Mouse (Mus musculus) heart, adult 2 months (tissue): ENCODE measurements around the gene Lcmt1. TPM values are rescaled to one million over a fixed set of nuclear protein-coding genes. Genes with fewer than 3 reads are reported as not detected.

Source experiments
- DNase-seq, 2 experiments: peaks; one replicate each; pipeline ENCODE4 v3.0.0; 2021
- H3K27ac ChIP-seq: fragments of 200-600 bp; 2 replicates; pipeline ENCODE4 v1.8.1; 2022
- H3K27me3 ChIP-seq: fragments of 200-500 bp; 2 replicates; pipeline ENCODE4 v1.6.1; 2012; ENCODE audit warnings: mild to moderate bottlenecking, low read length, inconsistent platforms, mixed read lengths; ENCODE audit not compliant: control insufficient read depth, insufficient read depth
- H3K36me3 ChIP-seq: fragments of 200-500 bp; 2 replicates; pipeline ENCODE4 v1.6.1; 2012; ENCODE audit warnings: low read length, inconsistent platforms; ENCODE audit not compliant: control insufficient read depth, insufficient read depth
- H3K4me1 ChIP-seq: fragments of 200-500 bp; 2 replicates; pipeline ENCODE4 v1.6.1; 2011; ENCODE audit warnings: low read length; ENCODE audit not compliant: control insufficient read depth, insufficient read depth
- H3K4me3 ChIP-seq: fragments of 200-600 bp; 2 replicates; pipeline ENCODE4 v1.8.1; 2022
- H3K79me2 ChIP-seq: fragments of 200-500 bp; replicated peaks from 2 replicates; pipeline ENCODE4 v1.6.1; 2012; ENCODE audit warnings: mild to moderate bottlenecking, inconsistent platforms, low read length, moderate library complexity, mixed read lengths; ENCODE audit not compliant: control insufficient read depth, insufficient read depth
- H3K9ac ChIP-seq: fragments of 200-500 bp; 2 replicates; pipeline ENCODE4 v1.6.1; 2012; ENCODE audit warnings: low read depth, mild to moderate bottlenecking, control low read depth, inconsistent platforms, low read length, mixed read lengths
- CTCF ChIP-seq: fragments of 200-600 bp; IDR thresholded peaks from 2 replicates; pipeline ENCODE4 v1.8.1; 2022; ENCODE audit warnings: antibody characterized with exemption, mild to moderate bottlenecking, moderate library complexity
- EP300 ChIP-seq: fragments of 200-500 bp; IDR thresholded peaks from 2 replicates; pipeline ENCODE4 v1.6.1; 2011; ENCODE audit warnings: low read depth, low read length, control low read depth; ENCODE audit not compliant: insufficient read depth
- POLR2A ChIP-seq: fragments of 200-500 bp; IDR thresholded peaks from 2 replicates; pipeline ENCODE4 v1.6.1; 2011; ENCODE audit warnings: mild to moderate bottlenecking, low read depth, low read length, control low read depth; ENCODE audit not compliant: insufficient read depth
- WGBS: fragments of 180-500 bp; shearing (Covaris S2); methylation state at CpG from one replicate; pipeline ENCODE4 v1.1.7; 2018; 5-methylcytosine and 5-hydroxymethylcytosine counted together
- intact Hi-C: fragments of 180-260 bp; cut with DNase I; formaldehyde crosslinking; loops from one replicate; pipeline ENCODE4 v1.15.1; 2025
- polyA plus RNA-seq: library from polyadenylated mRNA; depleted of rRNA; stranded (reverse); fragments of >200 nt; gene quantifications from 2 replicates; pipeline ENCODE4 v1.2.3, GENCODE M21; 2012
- total RNA-seq, 2 experiments: library from RNA; stranded (reverse); gene quantifications; 2 replicates each; pipeline ENCODE4 v1.2.3; 2021

The Lcmt1 gene
- total and polyA plus RNA-seq, 3 experiments, result 18.5 to 22.0 (median 21.7) TPM

GRCm38 (mm10) chr7:123326901-123327300 is 42.7 kb upstream of the Lcmt1 start:
- TF ChIP-seq EP300, result no peak
- TF ChIP-seq CTCF, result no peak
- no peak overlapping the region for H3K4me3 ChIP-seq
- H3K79me2 ChIP-seq, result peaks cover 2% of the 10 kb centered on the region
- DNase-seq, result no peak
- H3K27ac ChIP-seq, result no peak overlapping the region
- no peak overlapping the region for H3K9ac ChIP-seq
- H3K36me3 ChIP-seq, result no peaks in the 10 kb centered on the region
- intact Hi-C loops, result no loop called here
- WGBS, result 80% methylated on average over 4 of the region's 4 CpGs
- H3K27me3 ChIP-seq, result no peaks in the 10 kb centered on the region
- H3K4me1 ChIP-seq, result peaks cover 10% of the 10 kb centered on the region

- no peak overlapping the region for H3K4me3 ChIP-seq
- peaks cover 2% of the 10 kb centered on the region for H3K79me2 ChIP-seq
- no peak overlapping the region for H3K27ac ChIP-seq
- H3K36me3 ChIP-seq, result no peaks in the 10 kb centered on the region
- DNase-seq, result no peak
- H3K9ac ChIP-seq, result no peak overlapping the region
- no peaks in the 10 kb centered on the region for H3K27me3 ChIP-seq
- WGBS, result 60% methylated on average over 4 of the region's 4 CpGs
- peaks cover 10% of the 10 kb centered on the region for H3K4me1 ChIP-seq
- intact Hi-C loops, result no loop called here
- TF ChIP-seq POLR2A, result no peak
- TF ChIP-seq EP300, result no peak
- TF ChIP-seq CTCF, result no peak
Measured at GRCm38 (mm10) chr7:123327909-123328308, 41.7 kb upstream of the Lcmt1 start.

GRCm38 (mm10) chr7:123330506-123330905 is 39.1 kb upstream of the Lcmt1 start:
- Histone ChIP-seq H3K4me3 (no peak overlapping the region), H3K27ac (no peak overlapping the region), H3K9ac (no peak overlapping the region), H3K4me1 (peaks cover 7% of the 10 kb centered on the region), H3K27me3 (no peaks in the 10 kb centered on the region), H3K79me2 (peaks cover 5% of the 10 kb centered on the region), H3K36me3 (no peaks in the 10 kb centered on the region)
- TF ChIP-seq EP300 (no peak), CTCF (no peak), POLR2A (no peak)
- intact Hi-C loops, result loop anchor here (5.0 kb wide), 1 partner anchor 37 kb away; the partner anchor contains the start of genes Arhgap17 and Lcmt1
- peak in 1 of 2 experiments; percentile 48 for DNase-seq
- 84% methylated on average over 9 of the region's 9 CpGs for WGBS

GRCm38 (mm10) chr7:123336322-123336721 is 33.3 kb upstream of the Lcmt1 start:
- TF ChIP-seq CTCF (no peak), EP300 (0 out of 2 replicates have a peak, but pooled peaks have one; percentile 62), POLR2A (peak; percentile 47; the same call in 1 of the 2 replicates)
- Histone ChIP-seq H3K4me3 (no peak overlapping the region), H3K79me2 (peaks cover 6% of the 10 kb centered on the region), H3K4me1 (peaks cover 39% of the 10 kb centered on the region), H3K9ac (no peak overlapping the region), H3K27me3 (no peaks in the 10 kb centered on the region), H3K27ac (peak overlapping the region; percentile 86), H3K36me3 (peaks cover 13% of the 10 kb centered on the region)
- DNase-seq, result peak in 1 of 2 experiments; percentile 40
- intact Hi-C loops, result no loop called here
- 61% methylated on average over 1 of the region's 1 CpGs for WGBS

- TF ChIP-seq EP300, result 0 out of 2 replicates have a peak, but pooled peaks have one; percentile 46
- TF ChIP-seq POLR2A, result no peak
- TF ChIP-seq CTCF, result peak; percentile 28; the same call in 1 of the 2 replicates
- WGBS, result 39% methylated on average over 8 of the region's 8 CpGs
- no peak for DNase-seq
- Histone ChIP-seq H3K36me3 (peaks cover 22% of the 10 kb centered on the region), H3K4me3 (no peak overlapping the region), H3K27ac (peak overlapping the region; percentile 86), H3K79me2 (peaks cover 3% of the 10 kb centered on the region), H3K4me1 (peaks cover 50% of the 10 kb centered on the region), H3K27me3 (no peaks in the 10 kb centered on the region), H3K9ac (no peak overlapping the region)
- intact Hi-C loops, result no loop called here
Measured at GRCm38 (mm10) chr7:123338351-123338750, 31.2 kb upstream of the Lcmt1 start.

- WGBS, result 44% methylated on average over 5 of the region's 5 CpGs
- DNase-seq, result peak; percentile 53 to 56
- TF ChIP-seq POLR2A, result no peak
- no peak for TF ChIP-seq EP300
- no peak for TF ChIP-seq CTCF
- Histone ChIP-seq H3K9ac (no peak overlapping the region), H3K27me3 (no peaks in the 10 kb centered on the region), H3K79me2 (peaks cover 5% of the 10 kb centered on the region), H3K4me3 (no peak overlapping the region), H3K36me3 (peaks cover 14% of the 10 kb centered on the region), H3K27ac (peak overlapping the region; percentile 45), H3K4me1 (peaks cover 57% of the 10 kb centered on the region)
- intact Hi-C loops, result loop anchor here (2.0 kb wide), 1 partner anchor 23 kb away; no protein-coding TSS in a partner anchor
Measured at GRCm38 (mm10) chr7:123341896-123342295, 27.7 kb upstream of the Lcmt1 start.
